Mouse (Mus musculus) heart, embryonic 13.5 days (tissue): ENCODE data around the gene Unc79. TPM values are rescaled to one million over a fixed set of nuclear protein-coding genes. Genes with fewer than 3 reads are reported as not detected.

Experiments
- ATAC-seq: fragments of 200-750 bp; cut with Nextera tagmentation; 2 replicates; pipeline ENCODE4 v1.8.0; 2017; ENCODE audit warnings: moderate TSS enrichment; ENCODE audit not compliant: insufficient number of reproducible peaks, low FRiP score, low TSS enrichment; ENCODE audit errors: extremely low read depth
- H3K27ac ChIP-seq: fragments of 300-500 bp; sonication (generic); replicated peaks from 2 replicates; pipeline ENCODE4 v1.5.1; 2015; ENCODE audit warnings: moderate library complexity, mild to moderate bottlenecking, inconsistent platforms
- H3K27me3 ChIP-seq: fragments of 300-500 bp; sonication (generic); replicated peaks from 2 replicates; pipeline ENCODE4 v1.6.1; 2015; ENCODE audit warnings: mild to moderate bottlenecking, inconsistent platforms
- H3K36me3 ChIP-seq: fragments of 300-500 bp; sonication (generic); 2 replicates; pipeline ENCODE4 v1.6.1; 2015; ENCODE audit warnings: mild to moderate bottlenecking, inconsistent platforms
- H3K4me1 ChIP-seq: fragments of 300-500 bp; sonication (generic); 2 replicates; pipeline ENCODE4 v1.6.1; 2015; ENCODE audit warnings: inconsistent platforms
- H3K4me2 ChIP-seq: fragments of 300-500 bp; sonication (generic); 2 replicates; pipeline ENCODE4 v1.6.1; 2015; ENCODE audit warnings: inconsistent platforms, mild to moderate bottlenecking, moderate library complexity
- H3K4me3 ChIP-seq: fragments of 300-500 bp; sonication (generic); 2 replicates; pipeline ENCODE4 v1.5.1; 2015; ENCODE audit warnings: moderate library complexity, mild to moderate bottlenecking, inconsistent platforms
- H3K9ac ChIP-seq: fragments of 300-500 bp; sonication (generic); 2 replicates; pipeline ENCODE4 v1.6.1; 2015; ENCODE audit warnings: inconsistent platforms, mild to moderate bottlenecking, moderate library complexity
- H3K9me3 ChIP-seq: fragments of 300-500 bp; sonication (generic); 2 replicates; pipeline ENCODE4 v1.6.1; 2016; ENCODE audit warnings: inconsistent platforms
- WGBS: fragments of 180-500 bp; shearing (Covaris S2); methylation state at CpG from one replicate; pipeline ENCODE4 v1.1.7; 2015; ENCODE audit warnings: mixed read lengths; 5-methylcytosine and 5-hydroxymethylcytosine counted together
- microRNA-seq: library from miRNA; unstranded; fragments of <30 nt; microRNA quantifications from one replicate; pipeline ENCODE4, GENCODE M21; 2016
- polyA plus RNA-seq: library from polyadenylated mRNA; unstranded; fragments of >200 nt; fragmentation: Nextera tagmentation; extraction: Ambion mirVana; gene quantifications from 2 replicates; pipeline ENCODE4 v1.2.1, GENCODE M21; 2015

Gene Unc79
- polyA plus RNA-seq, 1 experiment from 2014 or later: 0.01 TPM

DNA sequence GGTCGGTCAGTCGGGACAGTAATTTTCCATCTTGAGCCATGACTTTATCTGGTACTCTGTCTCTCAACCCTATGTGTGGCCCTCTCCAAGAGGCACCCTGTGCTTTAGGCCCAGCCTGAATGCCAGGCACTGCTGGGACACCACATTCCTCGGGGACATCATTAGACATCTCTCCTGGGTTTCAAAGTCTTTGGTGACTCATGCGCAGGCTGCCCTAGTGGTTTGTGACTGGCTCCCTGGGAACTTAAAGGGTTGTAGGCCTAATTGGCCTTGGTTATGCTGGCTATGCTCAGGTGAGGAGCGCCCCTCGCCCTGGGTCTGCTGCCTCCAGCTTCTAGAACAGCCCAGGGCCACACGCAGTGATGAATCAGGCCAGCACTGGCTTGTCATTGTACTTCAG, 260.9 kb downstream of the Unc79 start:
- Histone ChIP-seq H3K9ac (no peak overlapping the region), H3K27ac (no peak overlapping the region), H3K4me3 (no peak overlapping the region), H3K36me3 (no peaks in the 10 kb centered on the region), H3K4me2 (no peak overlapping the region), H3K4me1 (peaks cover 13% of the 10 kb centered on the region), H3K27me3 (no peaks in the 10 kb centered on the region), H3K9me3 (no peaks in the 10 kb centered on the region)
- 79% methylated on average over 7 of the region's 7 CpGs for WGBS
- ATAC-seq: no peak

DNA sequence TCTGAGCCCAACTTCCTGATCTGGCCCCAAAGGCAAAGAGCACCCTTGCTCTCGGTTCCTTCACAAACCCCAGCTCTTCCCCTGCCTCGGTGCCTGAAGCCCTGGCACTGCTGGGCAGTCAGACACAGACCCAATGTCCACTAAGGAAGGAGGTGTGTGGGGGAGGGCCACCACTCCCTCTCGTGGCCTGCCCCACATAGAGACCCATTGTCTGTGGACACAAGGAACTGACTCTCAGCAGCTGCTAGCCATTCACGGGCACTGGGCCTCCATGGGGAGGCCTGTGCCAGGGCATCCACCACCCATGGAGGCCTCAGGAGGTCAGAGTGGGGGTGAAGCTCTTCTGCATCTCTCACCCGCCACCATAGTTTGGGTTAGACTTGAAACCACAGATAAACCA, 262.4 kb downstream of the Unc79 start:
- no peaks in the 10 kb centered on the region for H3K27me3 ChIP-seq
- 56% methylated on average over 5 of the region's 5 CpGs for WGBS
- no peak for ATAC-seq

GRCm38 (mm10) chr12:103213591-103213990, 264.9 kb downstream of the Unc79 start:
- Histone ChIP-seq H3K9me3 (no peaks in the 10 kb centered on the region), H3K27ac (peak overlapping the region; percentile 55), H3K36me3 (no peaks in the 10 kb centered on the region), H3K4me3 (no peak overlapping the region), H3K4me1 (peaks cover 35% of the 10 kb centered on the region), H3K4me2 (no peak overlapping the region), H3K9ac (no peak overlapping the region), H3K27me3 (no peaks in the 10 kb centered on the region)
- ATAC-seq: no peak
- 58% methylated on average over 2 of the region's 2 CpGs for WGBS

More for the DNA sequence above, 262.4 kb downstream of the Unc79 start:
- no peaks in the 10 kb centered on the region for H3K36me3 ChIP-seq
- no peak overlapping the region for H3K9ac ChIP-seq
- peaks cover 28% of the 10 kb centered on the region for H3K4me1 ChIP-seq
- H3K4me3 ChIP-seq: no peak overlapping the region
- H3K27ac ChIP-seq: no peak overlapping the region
- no peaks in the 10 kb centered on the region for H3K9me3 ChIP-seq
- H3K4me2 ChIP-seq: no peak overlapping the region

- no peak overlapping the region; the same call in 1 of the 2 replicates for H3K9ac ChIP-seq
- H3K4me2 ChIP-seq: peak overlapping the region; percentile 39; the same call in 1 of the 2 replicates
- ATAC-seq: no peak; the same call in 1 of the 2 replicates
- 30% methylated on average over 10 of the region's 10 CpGs for whole genome bisulfite sequencing
- H3K27me3 ChIP-seq: no peaks in the 10 kb centered on the region
- no peaks in the 10 kb centered on the region for H3K9me3 ChIP-seq
- H3K4me1 ChIP-seq: peaks cover 35% of the 10 kb centered on the region
- H3K4me3 ChIP-seq: no peak overlapping the region
- no peaks in the 10 kb centered on the region for H3K36me3 ChIP-seq
- H3K27ac ChIP-seq: peak overlapping the region; percentile 55
These were observed 265.6 kb downstream of the Unc79 start for GRCm38 (mm10) chr12:103214270-103214669.

- H3K9me3 ChIP-seq: no peaks in the 10 kb centered on the region
- H3K27ac ChIP-seq: peak overlapping the region; percentile 55
- peaks cover 35% of the 10 kb centered on the region for H3K4me1 ChIP-seq
- ATAC-seq: no peak
- no peaks in the 10 kb centered on the region for H3K36me3 ChIP-seq
- peak overlapping the region; percentile 39; the same call in 1 of the 2 replicates for H3K4me2 ChIP-seq
- 86% methylated on average over 2 of the region's 2 CpGs for WGBS
- H3K9ac ChIP-seq: no peak overlapping the region
- H3K27me3 ChIP-seq: no peaks in the 10 kb centered on the region
- H3K4me3 ChIP-seq: no peak overlapping the region
These were observed 266.1 kb downstream of the Unc79 start for GRCm38 (mm10) chr12:103214797-103215196.

- no peak overlapping the region for H3K9ac ChIP-seq
- no peak overlapping the region for H3K4me3 ChIP-seq
- no peaks in the 10 kb centered on the region for H3K27me3 ChIP-seq
- H3K27ac ChIP-seq: no peak overlapping the region
- H3K4me2 ChIP-seq: no peak overlapping the region
- WGBS: 61% methylated on average over 6 of the region's 6 CpGs
- no peaks in the 10 kb centered on the region for H3K9me3 ChIP-seq
- H3K4me1 ChIP-seq: peaks cover 35% of the 10 kb centered on the region
- no peak for ATAC-seq
- no peaks in the 10 kb centered on the region for H3K36me3 ChIP-seq
These were observed 267.4 kb downstream of the Unc79 start for GRCm38 (mm10) chr12:103215877-103216610.

- WGBS: 85% methylated on average over 9 of the region's 9 CpGs
- Histone ChIP-seq H3K9ac (no peak overlapping the region), H3K9me3 (no peaks in the 10 kb centered on the region), H3K27ac (no peak overlapping the region), H3K4me2 (no peak overlapping the region), H3K36me3 (no peaks in the 10 kb centered on the region), H3K4me3 (no peak overlapping the region), H3K4me1 (peaks cover 19% of the 10 kb centered on the region), H3K27me3 (peaks cover 16% of the 10 kb centered on the region; the same call in 1 of the 2 replicates)
- no peak for ATAC-seq
These were observed 275.0 kb downstream of the Unc79 start for GRCm38 (mm10) chr12:103223671-103224070.

GRCm38 (mm10) chr12:103226121-103226520, 277.5 kb downstream of the Unc79 start:
- Histone ChIP-seq H3K9me3 (no peaks in the 10 kb centered on the region), H3K27ac (no peak overlapping the region), H3K9ac (no peak overlapping the region), H3K36me3 (no peaks in the 10 kb centered on the region), H3K4me3 (no peak overlapping the region), H3K27me3 (peaks cover 16% of the 10 kb centered on the region; the same call in 1 of the 2 replicates), H3K4me2 (no peak overlapping the region), H3K4me1 (peaks cover 19% of the 10 kb centered on the region)
- ATAC-seq: no peak
- 69% methylated on average over 4 of the region's 4 CpGs for WGBS

- Histone ChIP-seq H3K27ac (no peak overlapping the region), H3K4me3 (no peak overlapping the region), H3K36me3 (no peaks in the 10 kb centered on the region), H3K9me3 (no peaks in the 10 kb centered on the region), H3K27me3 (peaks cover 11% of the 10 kb centered on the region; the same call in 1 of the 2 replicates), H3K4me2 (no peak overlapping the region), H3K4me1 (peaks cover 23% of the 10 kb centered on the region), H3K9ac (no peak overlapping the region)
- ATAC-seq: no peak
- WGBS: 54% methylated on average over 4 of the region's 4 CpGs
These were observed 280.4 kb downstream of the Unc79 start for GRCm38 (mm10) chr12:103229058-103229457.

Small RNA genes lying within 50 kb of the gene (microRNA-seq; reads per million reads assigned to microRNA genes)
- gene Gm44324: not detected

Other genes starting within 250 kb of the Unc79 start
- gene Itpk1, start 243.9 kb upstream of the Unc79 start, polyA plus RNA-seq: 4.3 and 6.4 TPM in 2 replicates
- gene Moap1, start 205.2 kb upstream of the Unc79 start, polyA plus RNA-seq: 17.9 and 18.3 TPM in 2 replicates
- 6.8 and 7.5 TPM in 2 replicates for gene Tmem251, start 205.1 kb upstream of the Unc79 start, polyA plus RNA-seq
- not detected in 2 replicates for gene Gm28051, start 191.1 kb upstream of the Unc79 start, polyA plus RNA-seq
- gene Gon7, start 191.1 kb upstream of the Unc79 start, polyA plus RNA-seq: 20.7 and 26.6 TPM in 2 replicates
- 26.5 and 30.3 TPM in 2 replicates for gene Ubr7, start 190.9 kb upstream of the Unc79 start, polyA plus RNA-seq
- gene Gm20604, start 190.2 kb upstream of the Unc79 start, polyA plus RNA-seq: 17.8 and 18.1 TPM in 2 replicates
- gene Btbd7, start 70.4 kb upstream of the Unc79 start, polyA plus RNA-seq: 11.2 and 11.7 TPM in 2 replicates
- gene Cox8c, start 49.5 kb upstream of the Unc79 start, polyA plus RNA-seq: not detected in 2 replicates